Mouse (Mus musculus) heart, adult 8-10 months (tissue): ENCODE data around the gene Strada. TPM values are rescaled to one million over a fixed set of nuclear protein-coding genes. Genes with fewer than 3 reads are reported as not detected.
A peak's percentile ranks its signal among the peaks of the same experiment; 100 is the strongest.
"Not testable (repeated sequence)": the region's sequence is repeated elsewhere in the genome, so short reads cannot be mapped to it uniquely, and the experiment has no call there.

Experiments used
- DNase-seq: peaks from one replicate; pipeline ENCODE4 v3.0.0; 2022; ENCODE audit warnings: low spot score
- total RNA-seq, 4 experiments: library from RNA; stranded (reverse); gene quantifications; 2 replicates each; pipeline ENCODE4 v1.2.4; 2022

Gene Strada
- total RNA-seq, 4 experiments from 2014 or later = 4.8 to 8.5 (median 7.6) TPM

DNA sequence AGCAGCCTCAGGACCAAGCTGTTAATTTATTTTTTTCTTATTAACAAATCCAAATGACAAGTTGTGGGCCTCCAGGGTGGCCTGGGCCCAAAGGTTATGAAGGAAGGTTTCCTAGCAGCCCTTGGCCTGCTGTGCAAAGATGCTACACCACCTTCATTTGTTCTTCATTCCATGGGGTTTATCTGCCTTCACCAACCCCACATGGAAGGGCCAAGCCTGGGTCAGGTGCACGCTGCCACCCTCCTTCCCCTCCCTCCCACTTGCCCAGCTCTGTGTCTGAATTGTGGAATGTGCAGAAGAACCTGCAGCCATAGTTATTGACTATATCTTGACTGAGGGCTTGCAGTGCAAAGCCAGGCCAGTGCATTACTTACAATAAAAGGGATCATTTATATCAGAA, 45.7 kb downstream of the Strada start:
- DNase-seq = no peak

DNA sequence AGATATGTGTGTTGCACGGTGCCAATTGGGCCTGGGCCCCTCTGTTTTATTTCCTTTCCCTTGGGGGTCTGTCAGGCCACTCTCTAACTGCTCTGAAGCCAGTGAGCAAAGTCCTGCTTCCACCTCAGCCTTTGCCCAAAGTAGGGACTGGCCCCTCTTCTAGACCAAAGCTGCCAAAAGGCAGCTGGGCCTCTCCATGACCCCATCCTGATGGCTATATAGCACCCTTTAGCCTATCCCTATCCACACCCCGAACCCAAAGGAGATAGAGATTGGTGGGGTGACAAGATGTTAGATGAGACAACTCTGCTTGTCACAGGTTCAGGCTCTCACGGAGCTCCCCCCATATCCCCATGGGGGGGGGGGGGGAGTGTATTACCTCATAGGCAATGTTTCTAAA, 46.2 kb downstream of the Strada start:
- no peak for DNase-seq

DNA sequence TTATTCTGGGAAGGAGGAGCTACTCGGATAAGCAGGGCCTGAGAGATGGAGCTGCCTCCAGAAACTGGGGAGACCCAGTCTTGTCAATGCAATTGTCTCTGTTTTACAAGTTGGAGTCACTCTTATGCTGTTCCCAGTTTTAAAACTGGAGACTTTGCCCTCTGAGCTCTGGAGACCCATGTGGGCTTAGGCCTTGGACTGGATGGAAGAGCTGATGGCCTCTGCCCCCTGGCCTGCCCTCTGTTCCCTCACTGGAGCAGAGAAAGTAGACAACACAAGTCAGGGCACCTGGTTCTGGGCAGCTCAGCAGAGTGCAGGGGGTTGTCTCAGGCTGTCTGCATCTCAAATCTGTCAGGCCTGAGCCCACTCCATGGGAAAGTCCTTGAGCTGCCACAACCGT, 47.2 kb downstream of the Strada start:
- no peak for DNase-seq

DNA sequence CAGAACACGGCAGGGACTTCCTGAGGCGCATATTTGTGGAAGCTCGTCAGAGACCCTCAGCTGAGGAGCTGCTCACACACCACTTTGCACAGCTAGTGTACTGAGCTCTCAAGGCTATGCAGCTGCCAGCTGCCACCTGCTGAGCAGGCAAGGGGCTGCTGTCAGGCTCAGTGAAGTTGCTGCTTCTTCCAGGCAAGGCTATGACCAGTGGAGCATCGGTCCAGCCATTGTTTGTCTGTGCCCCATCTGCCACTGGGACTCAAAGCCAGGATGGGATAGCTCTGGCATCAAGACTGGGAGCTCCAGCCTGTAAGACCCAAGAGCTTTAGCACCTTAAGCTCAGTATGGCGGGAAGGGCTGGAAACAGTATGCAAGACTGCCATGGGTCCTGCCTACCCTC, 47.9 kb downstream of the Strada start:
- no peak for DNase-seq

DNA sequence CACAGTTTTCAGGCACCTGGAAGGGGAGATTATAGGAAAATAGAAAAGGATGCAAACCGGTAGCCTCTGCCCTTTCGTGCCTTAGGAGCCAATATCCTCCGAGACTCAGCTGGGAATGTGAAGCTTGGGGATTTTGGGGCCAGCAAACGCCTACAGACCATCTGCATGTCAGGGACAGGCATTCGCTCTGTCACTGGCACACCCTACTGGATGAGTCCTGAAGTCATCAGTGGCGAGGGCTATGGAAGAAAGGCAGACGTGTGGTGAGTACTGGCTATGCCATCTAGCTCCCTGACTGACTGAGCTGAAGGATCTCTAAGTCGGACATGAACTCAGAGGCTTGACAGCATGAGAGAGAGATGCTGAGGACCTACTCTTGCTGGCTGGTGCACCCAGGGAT, 49.8 kb downstream of the Strada start:
- DNase-seq = no peak

DNA sequence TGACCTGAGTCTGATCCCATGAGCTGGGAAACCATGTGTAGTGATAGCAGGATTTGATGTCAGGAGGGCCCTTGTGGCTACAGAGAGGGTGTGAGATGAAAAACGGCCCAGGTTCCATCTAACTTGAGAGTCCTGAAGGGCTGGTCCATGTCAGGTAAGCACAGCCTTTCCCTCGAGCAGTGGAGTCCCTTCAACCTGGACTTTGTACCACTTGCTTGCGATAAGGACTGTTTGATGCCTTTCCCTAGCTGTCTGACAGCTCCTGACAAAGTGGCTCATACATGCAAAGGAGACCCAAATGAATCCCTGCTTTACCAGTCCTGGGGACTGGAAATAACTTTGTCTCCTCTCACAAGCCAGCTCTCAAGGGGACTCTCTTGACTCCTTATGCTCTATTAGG, 50.7 kb downstream of the Strada start:
- no peak for DNase-seq

DNA sequence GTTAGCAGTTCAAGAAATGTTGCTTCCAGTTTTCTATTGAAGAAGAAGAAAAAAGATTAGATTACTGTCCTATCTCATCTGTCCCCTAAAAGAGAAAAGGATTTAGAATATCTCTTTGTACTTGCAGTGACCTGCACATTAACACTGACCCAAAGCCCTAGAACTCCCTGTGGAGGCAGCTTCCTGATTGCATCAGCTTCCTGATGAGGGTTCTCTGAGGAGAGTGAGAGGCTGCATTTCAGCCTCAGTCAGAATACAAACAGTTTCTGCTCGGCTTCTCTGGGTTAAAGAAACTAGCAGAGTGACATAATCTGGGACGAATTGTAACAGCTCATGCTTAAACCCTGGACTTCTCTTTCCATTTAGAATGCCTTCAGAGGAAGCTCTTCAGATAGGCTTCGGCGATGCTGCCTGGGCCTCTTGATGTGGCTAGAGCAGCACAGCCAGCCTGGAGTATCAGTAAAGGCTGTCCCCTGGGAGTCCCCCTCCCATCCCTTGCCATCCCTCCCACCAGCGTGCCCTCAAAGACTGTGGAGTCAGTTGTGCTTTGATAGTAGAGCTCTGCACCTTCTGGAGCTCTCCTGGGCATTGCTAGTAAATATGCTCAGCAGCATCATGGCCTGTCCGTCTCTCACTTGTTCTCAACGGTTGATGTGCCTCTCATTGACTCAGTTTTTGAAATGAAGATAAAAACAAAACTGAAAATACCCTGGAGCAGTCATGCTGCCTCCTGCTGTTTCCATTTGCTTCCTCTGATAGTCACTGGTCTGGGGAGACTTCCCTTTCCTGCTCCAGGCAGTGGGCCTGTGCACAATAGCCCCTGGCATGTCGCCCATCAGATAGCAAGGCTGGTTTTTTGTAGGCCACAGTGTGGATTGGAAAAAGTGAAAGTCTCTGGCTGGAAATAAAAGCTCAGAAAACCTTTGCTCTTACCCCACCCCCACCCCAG, 67.1 kb downstream of the Strada start:
- DNase-seq = peak; percentile 91

DNA sequence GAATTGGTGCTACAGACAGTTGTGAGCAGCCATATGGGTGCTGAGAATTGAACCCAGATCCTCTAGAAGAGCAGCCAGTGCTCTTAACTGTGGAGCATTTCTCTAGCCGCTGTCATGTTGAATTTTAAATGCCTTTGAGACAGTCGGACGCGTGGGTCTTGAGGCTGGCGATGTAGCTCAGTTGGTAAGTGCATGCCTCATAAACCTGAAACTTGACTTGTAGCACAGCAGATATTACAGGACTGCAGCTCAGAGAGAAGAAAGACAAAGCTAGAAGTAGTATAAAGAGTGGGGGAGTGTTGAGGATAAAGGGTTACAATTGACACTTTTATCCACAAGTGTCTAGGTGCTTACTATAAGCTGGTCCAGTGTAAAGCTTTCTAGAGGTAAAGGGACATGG, 69.5 kb downstream of the Strada start:
- no peak for DNase-seq

DNA sequence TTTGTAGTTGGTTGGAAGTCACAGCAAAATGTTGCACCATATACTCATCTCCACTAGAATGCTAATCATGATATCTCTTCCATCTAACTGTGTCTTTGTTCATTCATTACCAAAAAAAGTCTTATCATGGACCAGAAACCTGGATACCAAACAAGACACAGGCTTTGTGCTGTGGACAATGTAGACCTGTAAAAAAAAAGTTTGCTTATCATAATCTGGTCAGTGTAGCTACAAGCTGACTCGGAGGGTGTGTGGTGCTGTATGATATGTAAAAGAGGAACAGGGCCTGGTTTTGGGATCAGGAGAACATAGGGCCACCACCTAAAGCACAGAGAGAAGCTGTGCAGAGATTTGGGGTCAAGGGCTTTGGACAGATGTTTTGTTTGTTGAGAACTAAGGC, 72.5 kb downstream of the Strada start:
- no peak for DNase-seq

DNA sequence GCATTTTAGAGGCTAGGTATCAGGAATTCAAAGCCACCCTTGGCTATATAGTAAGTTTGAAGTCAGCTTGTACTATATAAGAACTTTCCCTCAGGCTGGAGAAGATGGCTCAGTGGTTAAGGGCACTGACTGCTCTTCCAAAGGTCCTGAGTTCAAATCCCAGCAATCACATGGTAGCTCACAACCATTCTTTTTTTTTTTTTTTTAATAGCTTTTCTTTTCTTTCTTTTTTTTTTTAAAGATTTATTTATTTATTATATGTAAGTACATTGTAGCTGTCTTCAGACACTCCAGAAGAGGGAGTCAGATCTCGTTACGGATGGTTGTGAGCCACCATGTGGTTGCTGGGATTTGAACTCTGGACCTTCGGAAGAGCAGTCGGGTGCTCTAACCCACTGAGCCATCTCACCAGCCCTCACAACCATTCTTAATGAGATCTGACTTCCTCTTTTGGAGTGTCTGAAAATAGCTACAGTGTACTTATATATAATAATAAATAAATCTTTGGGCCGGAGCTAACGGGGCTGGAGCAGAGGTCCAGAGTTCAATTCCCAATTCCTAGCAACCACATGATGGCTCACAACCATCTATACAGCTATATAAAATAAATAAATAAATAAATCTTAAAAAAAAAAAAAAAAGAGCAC, 75.1 kb downstream of the Strada start:
- DNase-seq = not testable (repeated sequence)

DNA sequence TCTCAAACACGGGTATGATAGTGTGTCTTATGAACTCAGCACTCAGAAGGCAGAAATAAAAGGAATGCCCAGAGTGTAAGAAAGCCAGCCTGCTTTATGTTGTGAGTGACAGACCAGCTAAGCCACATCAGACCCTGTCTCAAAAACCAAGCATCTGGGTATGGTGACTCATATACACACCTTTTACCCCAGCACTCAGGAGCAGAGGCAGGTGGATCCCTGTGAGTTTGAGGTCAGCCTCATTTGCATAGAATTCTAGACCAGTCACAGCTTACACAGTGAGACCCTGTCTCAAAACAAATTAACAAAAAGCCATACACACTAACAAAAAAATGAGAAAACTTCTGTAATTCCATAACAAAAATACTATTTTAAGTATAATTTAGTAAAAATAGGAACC, 76.1 kb downstream of the Strada start:
- DNase-seq = no peak

DNA sequence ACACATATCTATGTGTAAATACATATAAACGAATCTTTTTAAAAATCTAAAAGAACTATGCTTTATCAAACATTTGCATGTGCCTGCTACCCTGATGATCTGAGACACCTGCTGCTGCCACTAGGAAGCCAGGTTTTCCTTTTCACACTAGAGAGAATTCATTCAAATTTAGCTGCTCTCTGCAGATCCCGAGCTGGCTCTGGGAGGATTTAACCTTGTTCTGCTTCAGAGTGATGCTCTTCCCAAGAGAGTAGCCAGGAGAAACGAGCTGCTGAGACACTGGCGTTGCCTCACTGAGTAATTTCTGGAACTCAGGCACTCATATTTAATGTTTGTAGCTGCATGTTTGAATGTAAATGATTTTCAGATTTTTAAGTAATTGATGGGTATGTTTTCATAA, 77.2 kb downstream of the Strada start:
- DNase-seq = no peak

DNA sequence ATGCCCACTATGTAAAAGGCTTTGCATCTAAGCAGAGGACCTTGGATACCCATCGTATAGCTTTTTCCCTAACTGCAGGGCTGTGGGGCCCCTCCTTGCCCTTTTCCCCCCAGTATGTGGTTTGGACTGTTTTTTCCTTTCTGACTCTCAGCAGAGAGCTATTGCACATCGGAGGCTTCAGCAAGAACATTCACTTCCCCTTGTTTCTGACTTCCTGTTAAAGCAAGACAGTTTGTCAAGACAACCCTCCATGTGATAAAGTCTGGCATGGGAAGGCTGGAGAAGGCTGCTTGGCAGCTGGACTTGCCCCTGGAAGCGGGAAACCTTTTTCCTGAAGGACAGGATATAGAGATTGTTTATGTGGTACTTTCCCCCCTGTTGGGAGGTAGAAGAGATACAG, 79.2 kb downstream of the Strada start:
- peak; percentile 63 for DNase-seq

DNA sequence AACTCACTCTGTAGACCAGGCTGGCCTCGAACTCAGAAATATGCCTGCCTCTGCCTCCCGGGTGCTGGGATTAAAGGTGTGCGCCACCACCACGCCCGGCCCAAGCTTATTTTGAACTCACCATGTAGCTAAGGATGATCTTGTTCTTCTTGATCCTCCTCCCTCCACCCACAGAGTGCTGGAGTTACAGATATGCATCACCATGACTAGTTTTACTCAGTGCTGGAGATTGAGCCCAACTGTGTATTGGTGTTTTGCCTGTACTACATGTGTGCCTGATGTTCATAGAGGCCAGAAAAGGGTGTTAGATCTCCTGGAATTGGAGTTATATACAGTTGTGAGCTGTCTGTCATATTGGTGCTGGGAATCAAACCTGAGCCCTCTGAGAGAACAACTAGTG, 79.7 kb downstream of the Strada start:
- DNase-seq = no peak

Other genes with a start within 250 kb of the Strada start
- gene Cyb561, start 248.8 kb downstream of the Strada start, total RNA-seq = 10 to 100 TPM in 1 of 4 experiments, 1 to 10 TPM in 3; 7.5 to 11.0 (median 8.7) TPM
- 10 to 100 TPM; 13.9 to 25.6 (median 19.4) TPM for gene Ace, start 234.2 kb downstream of the Strada start, total RNA-seq
- gene Ace3, start 207.5 kb downstream of the Strada start, total RNA-seq = not detected
- not detected for gene Kcnh6, start 194.0 kb downstream of the Strada start, total RNA-seq
- 10 to 100 TPM; 35.1 to 41.9 (median 38.4) TPM for gene Dcaf7, start 165.3 kb downstream of the Strada start, total RNA-seq
- 10 to 100 TPM; 56.4 to 73.0 (median 65.0) TPM for gene Taco1, start 136.1 kb downstream of the Strada start, total RNA-seq
- gene Map3k3, start 117.6 kb downstream of the Strada start, total RNA-seq = 10 to 100 TPM; 34.7 to 38.5 (median 36.1) TPM
- gene Gm10840, start 41.3 kb downstream of the Strada start, total RNA-seq = not detected
- gene Limd2, start 41.3 kb downstream of the Strada start, total RNA-seq = 1 to 10 TPM; 1.7 to 3.9 (median 3.4) TPM
- 10 to 100 TPM; 71.6 to 93.0 (median 85.9) TPM for gene Ccdc47, start 14.2 kb upstream of the Strada start, total RNA-seq
- 10 to 100 TPM; 24.7 to 30.7 (median 27.3) TPM for gene Ddx42, start 14.8 kb upstream of the Strada start, total RNA-seq
- gene Ftsj3, start 53.9 kb upstream of the Strada start, total RNA-seq = 10 to 100 TPM; 19.3 to 23.1 (median 21.2) TPM
- 100 to 1,000 TPM in 3 of 4 experiments, 10 to 100 TPM in 1; 99.8 to 112 (median 103) TPM for gene Psmc5, start 54.0 kb upstream of the Strada start, total RNA-seq
- 10 to 100 TPM; 14.3 to 16.7 (median 15.5) TPM for gene Smarcd2, start 70.8 kb upstream of the Strada start, total RNA-seq
- under 1 TPM in 1 of 4 experiments, not detected in 3; 0.08 TPM for gene Tcam1, start 74.5 kb upstream of the Strada start, total RNA-seq
- not detected for gene Gh, start 99.7 kb upstream of the Strada start, total RNA-seq
- 1 to 10 TPM in 2 of 4 experiments, under 1 TPM in 2; 0.52 to 2.3 (median 1.0) TPM for gene Cd79b, start 112.6 kb upstream of the Strada start, total RNA-seq
- 10 to 100 TPM; 23.9 to 46.8 (median 31.4) TPM for gene Scn4a, start 151.1 kb upstream of the Strada start, total RNA-seq
- gene Prr29, start 163.3 kb upstream of the Strada start, total RNA-seq = 1 to 10 TPM in 3 of 4 experiments, under 1 TPM in 1; 0.75 to 1.8 (median 1.5) TPM
- gene Icam2, start 185.9 kb upstream of the Strada start, total RNA-seq = 10 to 100 TPM; 15.6 to 28.2 (median 21.5) TPM